ENCODE assay signal across 10 mouse cellular contexts in the genomic region with DNA sequence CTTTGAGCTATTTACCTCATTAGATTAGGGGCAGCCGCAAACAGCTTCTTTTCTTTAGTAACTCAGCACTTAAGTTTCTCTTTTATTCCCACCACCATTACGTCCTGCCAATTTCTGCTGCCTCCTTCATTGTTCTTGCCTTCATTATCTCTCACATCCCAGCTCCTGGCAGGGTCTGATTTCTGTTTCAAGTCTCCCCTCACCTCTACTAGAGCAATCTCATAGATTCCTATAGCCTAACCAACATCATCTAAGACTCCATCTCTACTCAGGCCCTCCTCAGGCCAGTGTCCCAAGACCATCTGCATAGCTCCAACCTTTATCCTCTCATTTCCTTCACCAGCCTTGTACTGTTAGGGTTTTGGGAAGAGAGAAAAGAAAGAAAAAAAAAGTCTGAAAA. TPM values are rescaled to one million over a fixed set of nuclear protein-coding genes. Genes with fewer than 3 reads are reported as not detected.
DNase-seq lines count a peak whose midpoint lies in the region; ATAC-seq and TF ChIP-seq lines count a peak whose summit lies in the region.
"Had no signal": no experiment of that assay in that cellular context is flagged by ENCODE, and none has a peak within 500 bp of the region (broad histone marks: within the 10 kb centered on the region; RNA-seq: fewer than 3 reads in every experiment).

No protein-coding gene starts in this region.

- DNase-seq in heart, postnatal 0 days (ENCODE audit: low spot score), result peak; percentile 15
- DNase-seq in heart, postnatal 14 days, result no peak
- DNase-seq in forebrain, embryonic 14.5 days (ENCODE audit: low spot score), result no peak
- DNase-seq in T-cell, adult 2 months (ENCODE audit: low spot score), result no peak
- DNase-seq in thymus, postnatal 36 days, result no peak
- DNase-seq: liver; thymus, adult 2 months had no signal

- peak overlapping the region; percentile 65 for H3K27ac ChIP-seq in heart, postnatal 0 days (ENCODE audit: low read depth)
- no peak overlapping the region for H3K27ac ChIP-seq in cortical plate, adult 2 months (ENCODE audit: insufficient read depth, low read length)
- H3K27ac ChIP-seq in forebrain, embryonic 14.5 days (ENCODE audit: low read depth, low read length), result peak overlapping the region; percentile 92; the same call in 1 of the 2 replicates
- peak overlapping the region; percentile 83 for H3K27ac ChIP-seq in midbrain, embryonic 13.5 days

- no peaks in the 10 kb centered on the region for H3K36me3 ChIP-seq in heart, postnatal 0 days (replicated peaks; ENCODE audit: control insufficient read depth, insufficient read depth, low read length)
- no peaks in the 10 kb centered on the region for H3K36me3 ChIP-seq in forebrain, embryonic 14.5 days (ENCODE audit: control insufficient read depth, insufficient read depth, low read length)
- no peaks in the 10 kb centered on the region for H3K36me3 ChIP-seq in midbrain, embryonic 13.5 days

- H3K4me3 ChIP-seq in heart, postnatal 0 days (ENCODE audit: low read depth, low read length), result peak overlapping the region; percentile 31
- peak overlapping the region; percentile 28; the same call in 1 of the 2 replicates for H3K4me3 ChIP-seq in cortical plate, adult 2 months (ENCODE audit: insufficient read depth, low read length)
- no peak overlapping the region for H3K4me3 ChIP-seq in forebrain, embryonic 14.5 days (ENCODE audit: low read depth, low read length)
- no peak overlapping the region for H3K4me3 ChIP-seq in midbrain, embryonic 13.5 days (replicated peaks)

- H3K9ac ChIP-seq in heart, postnatal 0 days (replicated peaks; ENCODE audit: low read depth, low read length), result no peak overlapping the region; the same call in 1 of the 2 replicates
- H3K9ac ChIP-seq in forebrain, embryonic 14.5 days (ENCODE audit: low read length), result no peak overlapping the region
- no peak overlapping the region for H3K9ac ChIP-seq in midbrain, embryonic 13.5 days (replicated peaks)

- intact Hi-C loops in heart, postnatal 14 days (cut with DNase I), result loop anchor here (5.0 kb wide), 1 partner anchor 202 kb away; the partner anchor contains the start of gene Ppp1r3c

- H3K4me2 ChIP-seq in heart, postnatal 0 days (ENCODE audit: low read depth, low read length), result peak overlapping the region; percentile 56
- peak overlapping the region; percentile 49; the same call in 1 of the 2 replicates for H3K4me2 ChIP-seq in forebrain, embryonic 14.5 days (ENCODE audit: low read length)
- 0 out of 2 replicates have a peak overlapping the region, but pooled peaks have one; percentile 43 for H3K4me2 ChIP-seq in midbrain, embryonic 13.5 days (replicated peaks)

- no peaks in the 10 kb centered on the region for H3K27me3 ChIP-seq in heart, postnatal 0 days (ENCODE audit: control insufficient read depth, insufficient read depth, low read length)
- H3K27me3 ChIP-seq in forebrain, embryonic 14.5 days (replicated peaks; ENCODE audit: control insufficient read depth, insufficient read depth, low read length), result no peaks in the 10 kb centered on the region
- H3K27me3 ChIP-seq in midbrain, embryonic 13.5 days, result peaks cover 3% of the 10 kb centered on the region; the same call in 1 of the 2 replicates

- H3K9me3 ChIP-seq in heart, postnatal 0 days (replicated peaks; ENCODE audit: control insufficient read depth, low read length), result no peaks in the 10 kb centered on the region
- H3K9me3 ChIP-seq in forebrain, embryonic 14.5 days (replicated peaks; ENCODE audit: control insufficient read depth, low read length), result no peaks in the 10 kb centered on the region
- no peaks in the 10 kb centered on the region for H3K9me3 ChIP-seq in midbrain, embryonic 13.5 days

- peaks cover 16% of the 10 kb centered on the region for H3K4me1 ChIP-seq in heart, postnatal 0 days (ENCODE audit: control insufficient read depth, insufficient read depth)
- peaks cover 6% of the 10 kb centered on the region for H3K4me1 ChIP-seq in cortical plate, adult 2 months (ENCODE audit: control insufficient read depth, insufficient read depth, low read length)
- H3K4me1 ChIP-seq in forebrain, embryonic 14.5 days (ENCODE audit: control insufficient read depth, insufficient read depth, low read length), result peaks cover 23% of the 10 kb centered on the region
- peaks cover 27% of the 10 kb centered on the region for H3K4me1 ChIP-seq in midbrain, embryonic 13.5 days (replicated peaks)

- TF ChIP-seq EP300 in heart, postnatal 0 days (IDR thresholded peaks at IDR 0.05; ENCODE audit: low read depth), result no peak

- no peak for TF ChIP-seq CTCF in heart, postnatal 0 days (IDR thresholded peaks at IDR 0.05; ENCODE audit: low read depth)
- TF ChIP-seq CTCF in cortical plate, adult 2 months (IDR thresholded peaks at IDR 0.05; ENCODE audit: extremely low read depth, insufficient read depth, low read length), result no peak

- no peak for ATAC-seq in heart, postnatal 0 days (ENCODE audit: insufficient read depth, low read depth)
- ATAC-seq in forebrain, embryonic 14.5 days, result no peak
- ATAC-seq in midbrain, embryonic 13.5 days, result peak; percentile 38
- no peak for ATAC-seq in monocyte, adult 5-6 weeks (replicated peaks; ENCODE audit: insufficient number of reproducible peaks, low FRiP score, low TSS enrichment, poor library complexity, severe bottlenecking)

- no peak for TF ChIP-seq POLR2A in cortical plate, adult 2 months (IDR thresholded peaks at IDR 0.05; ENCODE audit: extremely low read depth, insufficient read depth, low read length)

- 27% methylated on average over 2 of the region's 2 CpGs for WGBS in heart, postnatal 0 days
- 3% methylated on average over 2 of the region's 2 CpGs for WGBS in forebrain, embryonic 14.5 days
- WGBS in midbrain, embryonic 13.5 days, result 30% methylated on average over 2 of the region's 2 CpGs

RNA-seq across cellular contexts. Expression of gene Hectd2, which starts 19.3 kb away (rescaled TPM):
- 3.9 and 5.3 TPM in 2 replicates for total RNA-seq in heart, postnatal 0 days (2014; rRNA removed; ENCODE audit: low replicate concordance)
- 1.7 and 1.9 TPM in 2 replicates for polyA plus RNA-seq in heart, postnatal 0 days (2015; fragmentation: Nextera tagmentation; extraction: Ambion mirVana)
- total RNA-seq in heart, postnatal 14 days (2021), result 1 to 10 TPM; 2.0 to 2.8 TPM
- 12.8 and 15.0 TPM in 2 replicates for polyA plus RNA-seq in cortical plate, adult 2 months (2012; rRNA removed)
- polyA plus RNA-seq in forebrain, embryonic 14.5 days (2014; fragmentation: Nextera tagmentation; extraction: Ambion mirVana), result 14.4 and 14.5 TPM in 2 replicates
- 7.6 and 9.4 TPM in 2 replicates for polyA plus RNA-seq in midbrain, embryonic 13.5 days (2015; fragmentation: Nextera tagmentation; extraction: Ambion mirVana)
- total RNA-seq in monocyte, adult 5-6 weeks (2017), result 2.9 to 7.4 TPM (median 6.0 TPM) in 3 replicates

Comparison
In these comparisons a context has a peak if more than half of its experiments do, and no peak if none do; other contexts are left out.
1. H3K4me3 ChIP-seq: peak in heart, postnatal 0 days (single experiment) and cortical plate, adult 2 months (single experiment); none in forebrain, embryonic 14.5 days (single experiment) and midbrain, embryonic 13.5 days (single experiment).
2. Peak in every context shown above with its lines, with median percentiles within 50 percentile points of each other: H3K4me2 ChIP-seq.